Mouse (Mus musculus) liver, embryonic 15.5 days (tissue): ENCODE data around the gene Cyp2d26. TPM values are rescaled to one million over a fixed set of nuclear protein-coding genes. Genes with fewer than 3 reads are reported as not detected.
"Not testable (repeated sequence)": the region's sequence is repeated elsewhere in the genome, so short reads cannot be mapped to it uniquely, and the experiment has no call there.

Experiments used
- ATAC-seq: fragments of 200-750 bp; cut with Nextera tagmentation; 2 replicates; pipeline ENCODE4 v1.8.0; 2017; ENCODE audit warnings: moderate number of reproducible peaks, mild to moderate bottlenecking, moderate library complexity; ENCODE audit not compliant: insufficient read depth
- H3K27ac ChIP-seq: fragments of 300-500 bp; sonication (generic); replicated peaks from 2 replicates; pipeline ENCODE4 v1.5.1; 2015; ENCODE audit warnings: mild to moderate bottlenecking, inconsistent platforms
- H3K27me3 ChIP-seq: fragments of 300-500 bp; sonication (generic); 2 replicates; pipeline ENCODE4 v1.6.1; 2015; ENCODE audit warnings: mild to moderate bottlenecking, inconsistent platforms
- H3K36me3 ChIP-seq: fragments of 300-500 bp; sonication (generic); replicated peaks from 2 replicates; pipeline ENCODE4 v1.6.1; 2015; ENCODE audit warnings: moderate library complexity, mild to moderate bottlenecking, inconsistent platforms
- H3K4me1 ChIP-seq: fragments of 300-500 bp; sonication (generic); replicated peaks from 2 replicates; pipeline ENCODE4 v1.6.1; 2015; ENCODE audit warnings: inconsistent platforms
- H3K4me2 ChIP-seq: fragments of 300-500 bp; sonication (generic); 2 replicates; pipeline ENCODE4 v1.6.1; 2015; ENCODE audit warnings: moderate library complexity, mild to moderate bottlenecking, inconsistent platforms
- H3K4me3 ChIP-seq: fragments of 300-500 bp; sonication (generic); replicated peaks from 2 replicates; pipeline ENCODE4 v1.5.1; 2015; ENCODE audit warnings: mild to moderate bottlenecking, inconsistent platforms
- H3K9ac ChIP-seq: fragments of 300-500 bp; sonication (generic); 2 replicates; pipeline ENCODE4 v1.6.1; 2015; ENCODE audit warnings: moderate library complexity, mild to moderate bottlenecking, inconsistent platforms
- H3K9me3 ChIP-seq: fragments of 300-500 bp; sonication (generic); replicated peaks from 2 replicates; pipeline ENCODE4 v1.6.1; 2016; ENCODE audit warnings: inconsistent platforms
- WGBS: fragments of 180-500 bp; shearing (Covaris S2); methylation state at CpG from one replicate; pipeline ENCODE4 v1.1.7; 2015; ENCODE audit warnings: mixed read lengths; ENCODE audit not compliant: insufficient replicate concordance; 5-methylcytosine and 5-hydroxymethylcytosine counted together
- polyA plus RNA-seq: library from polyadenylated mRNA; unstranded; fragments of >200 nt; fragmentation: Nextera tagmentation; extraction: Ambion mirVana; gene quantifications from 2 replicates; pipeline ENCODE4 v1.2.1, GENCODE M21; 2015

Cyp2d26 gene
- polyA plus RNA-seq, 1 experiment from 2014 or later: 61.1 TPM

GRCm38 (mm10) chr15:82804708-82805639, 10.9 kb upstream of the Cyp2d26 start:
- no peak overlapping the region for H3K27ac ChIP-seq
- no peak overlapping the region for H3K9ac ChIP-seq
- H3K9me3 ChIP-seq: no peaks in the 10 kb centered on the region
- H3K4me2 ChIP-seq: no peak overlapping the region
- WGBS: 69% methylated on average over 5 of the region's 5 CpGs
- H3K4me3 ChIP-seq: no peak overlapping the region
- no peak for ATAC-seq
- peaks cover 9% of the 10 kb centered on the region for H3K4me1 ChIP-seq
- no peaks in the 10 kb centered on the region for H3K27me3 ChIP-seq
- H3K36me3 ChIP-seq: peaks cover 4% of the 10 kb centered on the region; the same call in 1 of the 2 replicates

- Histone ChIP-seq H3K4me3 (no peak overlapping the region), H3K27me3 (no peaks in the 10 kb centered on the region), H3K4me1 (no peaks in the 10 kb centered on the region), H3K9me3 (no peaks in the 10 kb centered on the region), H3K27ac (peak overlapping the region; percentile 51; the same call in 1 of the 2 replicates), H3K9ac (no peak overlapping the region), H3K4me2 (no peak overlapping the region), H3K36me3 (no peaks in the 10 kb centered on the region)
- 42% methylated on average over 3 of the region's 3 CpGs for WGBS
- peak; percentile 14; the same call in 1 of the 2 replicates for ATAC-seq
Measured at GRCm38 (mm10) chr15:82795936-82796440, 1.9 kb upstream of the Cyp2d26 start.

- H3K9me3 ChIP-seq: no peaks in the 10 kb centered on the region
- H3K27ac ChIP-seq: peak overlapping the region; percentile 42; the same call in 1 of the 2 replicates
- H3K36me3 ChIP-seq: no peaks in the 10 kb centered on the region
- H3K4me3 ChIP-seq: peak overlapping the region; percentile 17
- no peaks in the 10 kb centered on the region for H3K4me1 ChIP-seq
- WGBS: 59% methylated on average over 6 of the region's 6 CpGs
- peak overlapping the region; percentile 1; the same call in 1 of the 2 replicates for H3K4me2 ChIP-seq
- ATAC-seq: peak; percentile 16
- H3K9ac ChIP-seq: no peak overlapping the region
- H3K27me3 ChIP-seq: no peaks in the 10 kb centered on the region
Measured at GRCm38 (mm10) chr15:82793868-82794267, 226 bp downstream of the Cyp2d26 start.

GRCm38 (mm10) chr15:82793454-82793853, 640 bp downstream of the Cyp2d26 start:
- Histone ChIP-seq H3K27ac (no peak overlapping the region), H3K9ac (no peak overlapping the region)

GRCm38 (mm10) chr15:82792566-82792965, 1.5 kb downstream of the Cyp2d26 start:
- peak overlapping the region; percentile 38 for H3K4me2 ChIP-seq
- no peaks in the 10 kb centered on the region for H3K9me3 ChIP-seq
- H3K4me3 ChIP-seq: peak overlapping the region; percentile 20
- no peaks in the 10 kb centered on the region for H3K36me3 ChIP-seq
- H3K4me1 ChIP-seq: no peaks in the 10 kb centered on the region
- 76% methylated on average over 11 of the region's 11 CpGs for WGBS
- ATAC-seq: no peak
- H3K9ac ChIP-seq: no peak overlapping the region
- H3K27ac ChIP-seq: no peak overlapping the region
- H3K27me3 ChIP-seq: no peaks in the 10 kb centered on the region

More at GRCm38 (mm10) chr15:82793454-82793853, 640 bp downstream of the Cyp2d26 start:
- H3K9me3 ChIP-seq: no peaks in the 10 kb centered on the region
- no peaks in the 10 kb centered on the region for H3K36me3 ChIP-seq
- no peaks in the 10 kb centered on the region for H3K4me1 ChIP-seq
- 19% methylated on average over 1 of the region's 1 CpGs for WGBS
- ATAC-seq: no peak
- H3K27me3 ChIP-seq: no peaks in the 10 kb centered on the region
- H3K4me3 ChIP-seq: peak overlapping the region; percentile 17
- H3K4me2 ChIP-seq: no peak overlapping the region

GRCm38 (mm10) chr15:82784581-82784980, 9.5 kb downstream of the Cyp2d26 start:
- no peak overlapping the region for H3K4me3 ChIP-seq
- no peaks in the 10 kb centered on the region for H3K4me1 ChIP-seq
- H3K36me3 ChIP-seq: no peaks in the 10 kb centered on the region
- ATAC-seq: no peak
- H3K9ac ChIP-seq: no peak overlapping the region
- H3K9me3 ChIP-seq: no peaks in the 10 kb centered on the region
- no peaks in the 10 kb centered on the region for H3K27me3 ChIP-seq
- H3K4me2 ChIP-seq: no peak overlapping the region
- WGBS: 52% methylated on average over 1 of the region's 1 CpGs
- H3K27ac ChIP-seq: no peak overlapping the region

- H3K27ac ChIP-seq: no peak overlapping the region
Measured at GRCm38 (mm10) chr15:82783800-82784199, 10.3 kb downstream of the Cyp2d26 start.

GRCm38 (mm10) chr15:82777856-82778255, 16.2 kb downstream of the Cyp2d26 start:
- H3K27ac ChIP-seq, H3K9ac ChIP-seq, H3K27me3 ChIP-seq, H3K4me3 ChIP-seq, H3K36me3 ChIP-seq, H3K4me1 ChIP-seq, H3K9me3 ChIP-seq, H3K4me2 ChIP-seq, ATAC-seq: not testable (repeated sequence)
- WGBS: 66% methylated on average over 5 of the region's 5 CpGs

More at GRCm38 (mm10) chr15:82783800-82784199, 10.3 kb downstream of the Cyp2d26 start:
- no peak for ATAC-seq
- Histone ChIP-seq H3K9me3 (no peaks in the 10 kb centered on the region), H3K27me3 (no peaks in the 10 kb centered on the region), H3K4me2 (no peak overlapping the region), H3K36me3 (no peaks in the 10 kb centered on the region), H3K4me3 (no peak overlapping the region), H3K4me1 (no peaks in the 10 kb centered on the region), H3K9ac (no peak overlapping the region)
- 31% methylated on average over 1 of the region's 1 CpGs for WGBS

GRCm38 (mm10) chr15:82765943-82766342, 28.2 kb downstream of the Cyp2d26 start:
- 0 out of 2 replicates have a peak, but pooled peaks have one; percentile 37 for ATAC-seq
- H3K36me3 ChIP-seq: no peaks in the 10 kb centered on the region
- H3K4me3 ChIP-seq: no peak overlapping the region
- H3K27me3 ChIP-seq: no peaks in the 10 kb centered on the region
- H3K9me3 ChIP-seq: no peaks in the 10 kb centered on the region
- H3K9ac ChIP-seq: no peak overlapping the region
- H3K4me1 ChIP-seq: no peaks in the 10 kb centered on the region
- no peak overlapping the region for H3K27ac ChIP-seq
- H3K4me2 ChIP-seq: no peak overlapping the region
- 57% methylated on average over 2 of the region's 2 CpGs for WGBS

- H3K27me3 ChIP-seq: no peaks in the 10 kb centered on the region
- no peaks in the 10 kb centered on the region for H3K9me3 ChIP-seq
- no peaks in the 10 kb centered on the region for H3K4me1 ChIP-seq
- no peak overlapping the region for H3K4me2 ChIP-seq
- no peaks in the 10 kb centered on the region for H3K36me3 ChIP-seq
- 58% methylated on average over 6 of the region's 6 CpGs for WGBS
- ATAC-seq: no peak
- H3K9ac ChIP-seq: no peak overlapping the region
- no peak overlapping the region for H3K4me3 ChIP-seq
- no peak overlapping the region for H3K27ac ChIP-seq
Measured at GRCm38 (mm10) chr15:82764881-82765280, 29.2 kb downstream of the Cyp2d26 start.

GRCm38 (mm10) chr15:82763631-82764420, 30.3 kb downstream of the Cyp2d26 start, which contains the start of gene Cyp2d40:
Gene Cyp2d40 (minus strand): TSS chr15:82764183.
- H3K9ac ChIP-seq: no peak within 1 kb of the TSS
- no peak within 1 kb of the TSS for H3K4me2 ChIP-seq
- H3K4me3 ChIP-seq: no peak within 1 kb of the TSS
- H3K27ac ChIP-seq: no peak within 1 kb of the TSS
- H3K36me3 ChIP-seq: no peaks in the 10 kb centered on the region
- H3K9me3 ChIP-seq: no peaks in the 10 kb centered on the region
- no peak for ATAC-seq
- no peaks in the 10 kb centered on the region for H3K27me3 ChIP-seq
- 72% methylated on average over 9 of the region's 9 CpGs for WGBS
- no peaks in the 10 kb centered on the region for H3K4me1 ChIP-seq
